Mouse (Mus musculus) gastrocnemius, postnatal 4 days (tissue): Measurements from ENCODE around the gene 1700016H13Rik. TPM values are rescaled to one million over a fixed set of nuclear protein-coding genes. Genes with fewer than 3 reads are reported as not detected.
A peak's percentile ranks its signal among the peaks of the same experiment; 100 is the strongest.

Experiments
- DNase-seq, 2 experiments: peaks; one replicate each; pipeline ENCODE4 v3.0.0; 2021 to 2022; ENCODE audit warnings: low spot score in 2 of 2, mixed read lengths in 2 of 2
- total RNA-seq, 2 experiments: library from RNA; stranded (reverse); gene quantifications; 2 replicates each; pipeline ENCODE4 v1.2.3; 2021

1700016H13Rik gene
- total RNA-seq, 2 experiments from 2014 or later, result not detected

GRCm38 (mm10) chr5:103610148-103610547 lies 45.7 kb downstream of the 1700016H13Rik start:
- no peak for DNase-seq

GRCm38 (mm10) chr5:103605707-103606106 lies 50.1 kb downstream of the 1700016H13Rik start:
- DNase-seq, result no peak

GRCm38 (mm10) chr5:103603115-103603893 lies 52.5 kb downstream of the 1700016H13Rik start:
- peak in 1 of 2 experiments; percentile 37 for DNase-seq

DNA sequence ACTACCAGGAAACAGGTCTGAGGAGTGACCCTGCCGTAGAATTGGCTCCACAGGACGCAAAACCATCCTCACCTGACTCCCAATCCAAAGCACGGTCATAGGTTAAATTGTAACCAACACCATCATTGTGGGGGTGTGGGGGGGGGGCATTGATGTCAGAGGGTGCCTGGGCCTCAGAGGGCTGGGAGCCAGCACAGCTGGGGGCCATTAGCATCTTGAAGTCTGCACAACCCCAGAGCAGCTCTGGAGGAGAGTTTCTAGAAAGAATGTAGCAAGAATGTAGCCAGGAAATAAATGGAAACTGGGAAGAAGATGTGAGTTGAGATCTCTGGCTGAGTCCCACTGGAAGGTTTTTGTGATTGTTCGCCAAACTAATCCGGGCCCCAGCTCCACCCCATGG lies 56.9 kb downstream of the 1700016H13Rik start:
- DNase-seq, result peak in 1 of 2 experiments; percentile 39

GRCm38 (mm10) chr5:103598264-103598663 lies 57.5 kb downstream of the 1700016H13Rik start:
- no peak for DNase-seq

Other genes starting within 250 kb of the 1700016H13Rik start
- gene Ptpn13, start 230.8 kb downstream of the 1700016H13Rik start, total RNA-seq, result 10 to 100 TPM in 1 of 2 experiments, 1 to 10 TPM in 1; 8.8 to 10.1 TPM
- under 1 TPM; 0.29 to 0.59 TPM for gene Slc10a6, start 26.6 kb downstream of the 1700016H13Rik start, total RNA-seq
- gene Aff1, start 36.4 kb upstream of the 1700016H13Rik start, total RNA-seq, result 10 to 100 TPM; 28.4 to 30.5 TPM